Mouse (Mus musculus): ENCODE data around the gene Pqlc3. TPM values are rescaled to one million over a fixed set of nuclear protein-coding genes. Genes with fewer than 3 reads are reported as not detected.

Gene Pqlc3
- total and polyA plus RNA-seq, 3 experiments, result 5.2 to 13.1 TPM; not detected in 1

- TF ChIP-seq ZC3H11A (IDR thresholded peaks at IDR 0.05; ENCODE audit: low read depth, low read length), result no peak
- TF ChIP-seq ZMIZ1 (IDR thresholded peaks at IDR 0.05; ENCODE audit: low read depth, low read length), result no peak
- TF ChIP-seq ETS1 (IDR thresholded peaks at IDR 0.05; ENCODE audit: low read depth, low read length), result no peak
Measured at GRCm38 (mm10) chr12:17001211-17001610, 1.0 kb upstream of the Pqlc3 start (continued).

GRCm38 (mm10) chr12:17000628-17001027, 420 bp upstream of the Pqlc3 start:
- H3K4me1 ChIP-seq (ENCODE audit: control insufficient read depth in 1 of 2, insufficient read depth in 2 of 2, low read length in 2 of 2), result peaks cover 3 to 13% of the 10 kb centered on the region in 2 experiments; a peak in 3 of 4 replicates
- TF ChIP-seq ELF1 (IDR thresholded peaks at IDR 0.05; ENCODE audit: low read depth, low read length) (no peak), EP300 (IDR thresholded peaks at IDR 0.05; ENCODE audit: low read depth in 1 of 2, low read length in 2 of 2) (0 out of 4 replicates have a peak, but pooled peaks of 1 of the 2 experiments have one; percentile 13), NELFE (IDR thresholded peaks at IDR 0.05; ENCODE audit: low read depth, low read length) (no peak), RCOR1 (IDR thresholded peaks at IDR 0.05; ENCODE audit: low read depth, low read length) (0 out of 2 replicates have a peak, but pooled peaks have one; percentile 43), POLR2A (IDR thresholded peaks at IDR 0.05; ENCODE audit: control insufficient read depth in 1 of 2, insufficient read depth in 1 of 2, low read depth in 1 of 2, low read length in 2 of 2, poor library complexity in 1 of 2) (no peak), ZNF384 (IDR thresholded peaks at IDR 0.05; ENCODE audit: low read depth, low read length) (no peak), MAZ (IDR thresholded peaks at IDR 0.05; ENCODE audit: low read depth, low read length) (no peak), SMC3 (IDR thresholded peaks at IDR 0.05; ENCODE audit: low read depth, low read length) (no peak), MEF2A (IDR thresholded peaks at IDR 0.05; ENCODE audit: extremely low read depth, insufficient replicate concordance, low read depth, low read length, poor library complexity, severe bottlenecking) (no peak), E2F4 (IDR thresholded peaks at IDR 0.05; ENCODE audit: borderline replicate concordance, low read depth, low read length) (no peak), GABPA (IDR thresholded peaks at IDR 0.05; ENCODE audit: low read depth, low read length) (no peak), ETS1 (IDR thresholded peaks at IDR 0.05; ENCODE audit: low read depth, low read length) (0 out of 2 replicates have a peak, but pooled peaks have one; percentile 27), BHLHE40 (IDR thresholded peaks at IDR 0.05; ENCODE audit: borderline replicate concordance, low read depth, low read length) (peak; percentile 38; the same call in 1 of the 2 replicates), SIN3A (IDR thresholded peaks at IDR 0.05; ENCODE audit: low read length) (0 out of 2 replicates have a peak, but pooled peaks have one; percentile 11), MXI1 (IDR thresholded peaks at IDR 0.05; ENCODE audit: low read depth, low read length) (peak; percentile 15; the same call in 1 of the 2 replicates), ZMIZ1 (IDR thresholded peaks at IDR 0.05; ENCODE audit: low read depth, low read length) (no peak), CHD1 (IDR thresholded peaks at IDR 0.05; ENCODE audit: low read depth, low read length) (no peak), MYB (IDR thresholded peaks at IDR 0.05; ENCODE audit: low read depth, low read length) (no peak)
- H3K4me3 ChIP-seq (ENCODE audit: control insufficient read depth in 1 of 2, insufficient read depth in 1 of 2, low read depth in 2 of 2, low read length in 2 of 2), result peak overlapping the region; percentile 89 to 95
- H3K36me3 ChIP-seq (ENCODE audit: control insufficient read depth in 1 of 2, insufficient read depth in 2 of 2, low read length in 2 of 2), result no peaks in the 10 kb centered on the region
- H3K79me2 ChIP-seq (ENCODE audit: control insufficient read depth, insufficient read depth, low read length, poor library complexity), result no peaks in the 10 kb centered on the region; the same call in 1 of the 2 replicates
- H3K9ac ChIP-seq (ENCODE audit: control insufficient read depth, low read depth, low read length, poor library complexity, severe bottlenecking), result peak overlapping the region; percentile 67
- no peaks in the 10 kb centered on the region for H3K27me3 ChIP-seq (ENCODE audit: control insufficient read depth in 1 of 2, insufficient read depth in 2 of 2, low read length in 2 of 2)
- H3K27ac ChIP-seq (ENCODE audit: control insufficient read depth, low read depth, low read length), result no peak overlapping the region
- DNase-seq (ENCODE audit: low read depth, low spot score), result peak; percentile 74
- no peaks in the 10 kb centered on the region for H3K9me3 ChIP-seq (replicated peaks; ENCODE audit: insufficient read depth, low read length)

Data from MEL (cell line).